Mouse (Mus musculus): ENCODE results near the gene Med26. TPM values are rescaled to one million over a fixed set of nuclear protein-coding genes. Genes with fewer than 3 reads are reported as not detected.

The Med26 gene
- polyA plus RNA-seq, 1 experiment: 11.2 TPM

DNA sequence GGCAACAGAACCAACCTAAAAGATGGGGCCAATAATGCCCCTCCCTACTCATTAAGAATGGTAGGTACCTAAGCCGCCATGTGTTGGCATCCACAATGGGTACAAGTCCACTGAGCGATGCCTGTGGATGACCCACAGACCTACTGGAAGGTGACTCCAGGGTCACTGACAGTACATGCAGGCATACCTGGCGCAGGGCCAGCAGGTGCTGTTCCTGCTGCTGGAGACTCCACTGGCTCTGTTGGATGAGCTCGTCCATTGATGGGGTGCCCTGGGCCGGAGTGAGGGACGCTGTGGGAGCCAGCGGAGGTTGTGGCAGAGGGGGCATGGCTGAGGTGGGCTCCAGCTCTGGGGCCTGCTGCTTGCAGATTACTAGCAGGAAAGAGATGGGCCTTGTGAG lies 77.4 kb downstream of the Med26 start:
- WGBS: 93% methylated on average over 7 of the region's 7 CpGs
- no peak overlapping the region for H3K4me3 ChIP-seq (ENCODE audit: extremely low read depth, insufficient read depth, insufficient read length)
- no peak for DNase-seq (ENCODE audit: low read depth in 1 of 2, low spot score in 2 of 2)
- peaks cover 48% of the 10 kb centered on the region for H3K36me3 ChIP-seq (ENCODE audit: control insufficient read depth, insufficient read depth, low read length)
- no peaks in the 10 kb centered on the region for H3K27me3 ChIP-seq (ENCODE audit: control insufficient read depth, insufficient read depth, low read length)
- TF ChIP-seq POLR2A (IDR thresholded peaks at IDR 0.05; ENCODE audit: low read depth, low read length) (no peak), CTCF (IDR thresholded peaks at IDR 0.05; ENCODE audit: extremely low read depth, insufficient read depth, insufficient read length, insufficient replicate concordance) (no peak)
- H3K4me1 ChIP-seq (ENCODE audit: control insufficient read depth, insufficient read depth, insufficient read length): peaks cover 2% of the 10 kb centered on the region
- no peak overlapping the region for H3K27ac ChIP-seq (ENCODE audit: insufficient read depth, low read length)

DNA sequence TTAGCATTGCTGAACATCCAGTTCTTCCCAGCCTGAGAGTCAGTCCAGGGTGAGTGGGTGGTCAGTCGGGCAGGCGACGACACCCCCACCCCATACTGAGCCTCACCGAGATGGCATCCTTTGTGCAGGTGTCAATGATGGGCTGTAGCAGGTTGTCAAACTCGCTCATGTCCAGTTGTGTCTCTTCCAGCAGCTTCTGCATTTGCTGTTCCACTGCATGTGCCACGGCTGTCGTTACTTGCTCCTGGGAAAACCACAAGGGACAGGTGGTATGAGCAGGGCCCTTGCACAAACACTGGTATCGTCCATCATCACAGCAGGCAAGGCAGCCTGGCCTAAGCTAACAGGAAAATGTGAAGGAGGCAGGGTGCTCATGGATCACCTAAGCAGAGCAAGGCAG lies 78.1 kb downstream of the Med26 start:
- H3K27me3 ChIP-seq (ENCODE audit: control insufficient read depth, insufficient read depth, low read length): no peaks in the 10 kb centered on the region
- peaks cover 55% of the 10 kb centered on the region for H3K36me3 ChIP-seq (ENCODE audit: control insufficient read depth, insufficient read depth, low read length)
- no peak for DNase-seq (ENCODE audit: low read depth in 1 of 2, low spot score in 2 of 2)
- no peak overlapping the region for H3K27ac ChIP-seq (ENCODE audit: insufficient read depth, low read length)
- H3K4me3 ChIP-seq (ENCODE audit: extremely low read depth, insufficient read depth, insufficient read length): no peak overlapping the region
- H3K4me1 ChIP-seq (ENCODE audit: control insufficient read depth, insufficient read depth, insufficient read length): peaks cover 2% of the 10 kb centered on the region
- 96% methylated on average over 8 of the region's 8 CpGs for WGBS
- TF ChIP-seq CTCF (IDR thresholded peaks at IDR 0.05; ENCODE audit: extremely low read depth, insufficient read depth, insufficient read length, insufficient replicate concordance) (no peak), POLR2A (IDR thresholded peaks at IDR 0.05; ENCODE audit: low read depth, low read length) (no peak)

DNA sequence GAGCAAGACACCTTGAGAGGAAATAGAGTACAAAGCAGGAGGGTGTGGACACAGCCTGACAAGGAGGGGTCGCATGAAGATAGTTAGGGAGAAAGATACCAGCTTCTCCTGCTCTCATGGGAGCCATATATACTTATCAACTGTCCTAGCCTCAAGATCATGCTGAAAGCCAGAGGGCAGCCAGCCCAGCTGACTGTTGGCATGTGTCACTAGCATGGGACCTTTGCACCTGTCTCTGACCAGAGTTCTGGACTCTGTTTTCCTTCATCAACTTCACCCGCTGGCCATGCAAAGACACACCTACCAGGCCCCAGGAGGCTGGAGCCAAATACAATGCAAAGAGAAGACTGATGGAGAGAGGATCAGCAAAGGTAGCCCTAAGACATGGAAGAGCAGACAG lies 78.8 kb downstream of the Med26 start:
- 93% methylated on average over 2 of the region's 2 CpGs for WGBS
- TF ChIP-seq CTCF (IDR thresholded peaks at IDR 0.05; ENCODE audit: extremely low read depth, insufficient read depth, insufficient read length, insufficient replicate concordance): no peak
- no peak for TF ChIP-seq POLR2A (IDR thresholded peaks at IDR 0.05; ENCODE audit: low read depth, low read length)
- DNase-seq (ENCODE audit: low read depth in 1 of 2, low spot score in 2 of 2): no peak
- Histone ChIP-seq H3K4me3 (ENCODE audit: extremely low read depth, insufficient read depth, insufficient read length) (no peak overlapping the region), H3K36me3 (ENCODE audit: control insufficient read depth, insufficient read depth, low read length) (peaks cover 60% of the 10 kb centered on the region), H3K27ac (ENCODE audit: insufficient read depth, low read length) (no peak overlapping the region), H3K4me1 (ENCODE audit: control insufficient read depth, insufficient read depth, insufficient read length) (peaks cover 2% of the 10 kb centered on the region; the same call in 1 of the 2 replicates), H3K27me3 (ENCODE audit: control insufficient read depth, insufficient read depth, low read length) (no peaks in the 10 kb centered on the region)

DNA sequence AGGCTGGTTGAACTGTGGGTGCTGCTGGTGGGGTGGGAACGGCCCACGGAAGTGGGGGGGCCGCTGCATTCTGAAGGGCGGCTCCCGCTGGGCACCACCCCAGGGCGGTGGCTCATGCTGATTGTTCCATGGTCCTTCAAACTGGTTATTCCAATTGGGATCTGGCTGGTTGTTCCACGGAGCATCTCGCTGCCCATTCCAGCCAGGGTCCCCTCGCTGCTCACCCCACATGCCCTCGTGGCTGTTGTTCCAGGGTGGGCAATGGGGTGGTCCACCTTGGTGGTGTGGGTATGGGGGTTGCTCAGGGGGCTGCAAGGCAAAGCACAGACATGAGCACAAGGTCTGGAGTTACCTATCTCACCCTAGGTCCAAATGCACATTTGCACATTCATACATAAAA lies 83.9 kb downstream of the Med26 start:
- Histone ChIP-seq H3K27ac (ENCODE audit: insufficient read depth, low read length) (no peak overlapping the region), H3K4me3 (ENCODE audit: extremely low read depth, insufficient read depth, insufficient read length) (no peak overlapping the region), H3K36me3 (ENCODE audit: control insufficient read depth, insufficient read depth, low read length) (peaks cover 88% of the 10 kb centered on the region), H3K27me3 (ENCODE audit: control insufficient read depth, insufficient read depth, low read length) (no peaks in the 10 kb centered on the region), H3K4me1 (ENCODE audit: control insufficient read depth, insufficient read depth, insufficient read length) (no peaks in the 10 kb centered on the region)
- TF ChIP-seq CTCF (IDR thresholded peaks at IDR 0.05; ENCODE audit: extremely low read depth, insufficient read depth, insufficient read length, insufficient replicate concordance) (no peak), POLR2A (IDR thresholded peaks at IDR 0.05; ENCODE audit: low read depth, low read length) (no peak)
- DNase-seq (ENCODE audit: low read depth in 1 of 2, low spot score in 2 of 2): no peak
- 99% methylated on average over 10 of the region's 10 CpGs for WGBS

DNA sequence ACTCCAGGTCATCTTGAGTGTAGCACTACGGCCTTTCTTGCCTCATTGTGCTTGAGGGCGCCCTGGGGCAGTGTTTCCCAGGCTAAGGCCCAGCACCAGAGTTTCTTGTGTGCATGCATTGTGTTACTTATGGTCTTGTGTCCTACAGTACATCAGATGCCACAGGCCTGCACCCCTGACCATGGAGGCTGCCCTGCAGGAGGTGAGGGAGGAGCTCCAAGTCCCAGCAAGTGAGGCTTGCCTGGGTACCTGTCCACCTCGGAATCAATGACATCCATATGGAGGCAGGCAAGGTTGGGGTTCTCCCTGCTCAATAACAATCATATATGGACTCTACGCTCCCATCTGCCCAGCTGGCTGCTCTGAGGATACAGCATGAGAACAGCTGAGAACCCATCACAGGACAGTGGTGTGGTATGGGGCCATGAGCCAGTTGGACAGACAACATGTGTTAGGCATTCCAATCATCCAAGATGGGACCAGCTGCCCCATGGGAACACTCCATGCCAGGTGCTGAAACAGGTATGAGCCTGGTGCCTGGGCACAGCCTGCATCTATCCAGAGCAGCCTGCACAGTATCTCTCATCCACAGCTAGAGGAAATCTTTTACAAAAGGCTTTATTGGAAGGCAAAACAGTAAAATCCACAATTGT lies 88.1 kb downstream of the Med26 start:
- H3K4me1 ChIP-seq (ENCODE audit: control insufficient read depth, insufficient read depth, insufficient read length): no peaks in the 10 kb centered on the region
- WGBS: 92% methylated on average over 4 of the region's 4 CpGs
- DNase-seq (ENCODE audit: low read depth in 1 of 2, low spot score in 2 of 2): no peak
- peaks cover 56% of the 10 kb centered on the region for H3K36me3 ChIP-seq (ENCODE audit: control insufficient read depth, insufficient read depth, low read length)
- no peaks in the 10 kb centered on the region for H3K27me3 ChIP-seq (ENCODE audit: control insufficient read depth, insufficient read depth, low read length)
- H3K4me3 ChIP-seq (ENCODE audit: extremely low read depth, insufficient read depth, insufficient read length): no peak overlapping the region
- no peak overlapping the region for H3K27ac ChIP-seq (ENCODE audit: insufficient read depth, low read length)
- no peak for TF ChIP-seq POLR2A (IDR thresholded peaks at IDR 0.05; ENCODE audit: low read depth, low read length)
- no peak for TF ChIP-seq CTCF (IDR thresholded peaks at IDR 0.05; ENCODE audit: extremely low read depth, insufficient read depth, insufficient read length, insufficient replicate concordance)

DNA sequence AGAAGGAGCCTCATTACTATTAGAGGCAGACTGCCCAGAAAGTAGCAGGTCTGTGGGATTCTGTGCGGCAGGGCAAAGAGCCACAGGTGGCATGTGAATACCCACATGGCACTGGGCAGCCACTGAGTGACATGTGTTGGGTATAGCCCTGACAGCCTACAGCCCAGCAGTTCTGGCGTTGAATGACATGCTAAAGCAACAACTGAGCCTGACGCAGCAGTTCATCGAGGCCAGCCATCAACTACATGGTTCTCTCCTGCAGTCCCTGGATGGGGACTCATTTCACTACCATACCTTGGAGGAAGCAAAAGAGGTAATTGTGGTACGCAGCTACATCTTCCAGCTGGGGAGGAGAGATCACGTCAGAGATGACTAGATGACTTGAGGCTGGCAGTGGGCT lies 89.6 kb downstream of the Med26 start:
- Histone ChIP-seq H3K27ac (ENCODE audit: insufficient read depth, low read length) (no peak overlapping the region), H3K4me1 (ENCODE audit: control insufficient read depth, insufficient read depth, insufficient read length) (no peaks in the 10 kb centered on the region), H3K27me3 (ENCODE audit: control insufficient read depth, insufficient read depth, low read length) (no peaks in the 10 kb centered on the region), H3K4me3 (ENCODE audit: extremely low read depth, insufficient read depth, insufficient read length) (no peak overlapping the region), H3K36me3 (ENCODE audit: control insufficient read depth, insufficient read depth, low read length) (peaks cover 48% of the 10 kb centered on the region)
- no peak for TF ChIP-seq POLR2A (IDR thresholded peaks at IDR 0.05; ENCODE audit: low read depth, low read length)
- TF ChIP-seq CTCF (IDR thresholded peaks at IDR 0.05; ENCODE audit: extremely low read depth, insufficient read depth, insufficient read length, insufficient replicate concordance): no peak
- no peak for DNase-seq (ENCODE audit: low read depth in 1 of 2, low spot score in 2 of 2)
- WGBS: 90% methylated on average over 6 of the region's 6 CpGs

DNA sequence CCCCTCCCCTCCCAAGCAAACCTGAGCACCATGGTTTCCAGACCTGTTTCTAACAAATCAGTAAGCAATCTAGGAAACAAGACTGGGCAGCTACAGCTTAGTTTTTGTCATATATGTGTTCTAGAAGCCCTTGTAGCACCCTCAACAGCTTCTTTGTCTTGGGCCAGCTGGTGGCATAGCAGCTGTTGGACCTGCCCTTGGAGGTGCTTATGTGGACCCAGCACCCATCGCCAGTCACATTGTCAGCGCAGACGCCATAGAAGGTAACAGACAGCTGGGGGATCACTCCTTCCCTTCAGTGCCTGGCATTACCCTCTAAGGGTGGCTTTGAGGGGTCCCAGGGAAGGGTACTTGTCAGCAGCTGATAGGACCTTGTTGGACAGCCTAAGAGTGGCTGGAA lies 90.3 kb downstream of the Med26 start:
- H3K4me1 ChIP-seq (ENCODE audit: control insufficient read depth, insufficient read depth, insufficient read length): no peaks in the 10 kb centered on the region
- TF ChIP-seq CTCF (IDR thresholded peaks at IDR 0.05; ENCODE audit: extremely low read depth, insufficient read depth, insufficient read length, insufficient replicate concordance) (no peak), POLR2A (IDR thresholded peaks at IDR 0.05; ENCODE audit: low read depth, low read length) (no peak)
- no peaks in the 10 kb centered on the region for H3K27me3 ChIP-seq (ENCODE audit: control insufficient read depth, insufficient read depth, low read length)
- no peak overlapping the region for H3K4me3 ChIP-seq (ENCODE audit: extremely low read depth, insufficient read depth, insufficient read length)
- DNase-seq (ENCODE audit: low read depth in 1 of 2, low spot score in 2 of 2): no peak
- H3K27ac ChIP-seq (ENCODE audit: insufficient read depth, low read length): no peak overlapping the region
- 95% methylated on average over 3 of the region's 3 CpGs for WGBS
- peaks cover 43% of the 10 kb centered on the region for H3K36me3 ChIP-seq (ENCODE audit: control insufficient read depth, insufficient read depth, low read length)

All from spleen, adult 2 months (tissue).